Mouse (Mus musculus) liver, embryonic 12.5 days (tissue): ENCODE results near the gene Ahctf1. TPM values are rescaled to one million over a fixed set of nuclear protein-coding genes. Genes with fewer than 3 reads are reported as not detected.
"Not testable (repeated sequence)": the region's sequence is repeated elsewhere in the genome, so short reads cannot be mapped to it uniquely, and the experiment has no call there.

Source experiments
- ATAC-seq: fragments of 200-750 bp; cut with Nextera tagmentation; 2 replicates; pipeline ENCODE4 v1.8.0; 2017; ENCODE audit warnings: moderate number of reproducible peaks, mild to moderate bottlenecking, moderate library complexity
- H3K27ac ChIP-seq: fragments of 300-500 bp; sonication (generic); 2 replicates; pipeline ENCODE4 v1.5.1; 2016; ENCODE audit warnings: mild to moderate bottlenecking
- H3K27me3 ChIP-seq: fragments of 300-500 bp; sonication (generic); replicated peaks from 2 replicates; pipeline ENCODE4 v1.6.1; 2016; ENCODE audit warnings: mild to moderate bottlenecking, moderate library complexity
- H3K36me3 ChIP-seq: fragments of 300-500 bp; sonication (generic); 2 replicates; pipeline ENCODE4 v1.6.1; 2016; ENCODE audit warnings: mild to moderate bottlenecking, moderate library complexity
- H3K4me1 ChIP-seq: fragments of 300-500 bp; sonication (generic); 2 replicates; pipeline ENCODE4 v1.6.1; 2016
- H3K4me2 ChIP-seq: fragments of 300-500 bp; sonication (generic); 2 replicates; pipeline ENCODE4 v1.6.1; 2016; ENCODE audit warnings: mild to moderate bottlenecking, moderate library complexity
- H3K4me3 ChIP-seq: fragments of 300-500 bp; sonication (generic); 2 replicates; pipeline ENCODE4 v1.5.1; 2016; ENCODE audit warnings: mild to moderate bottlenecking, moderate library complexity
- H3K9ac ChIP-seq: fragments of 300-500 bp; sonication (generic); 2 replicates; pipeline ENCODE4 v1.6.1; 2016; ENCODE audit warnings: mild to moderate bottlenecking, moderate library complexity
- H3K9me3 ChIP-seq: fragments of 300-500 bp; sonication (generic); replicated peaks from 2 replicates; pipeline ENCODE4 v1.6.1; 2016; ENCODE audit warnings: mild to moderate bottlenecking, moderate library complexity
- WGBS: fragments of 180-500 bp; shearing (Covaris S2); methylation state at CpG from one replicate; pipeline ENCODE4 v1.1.7; 2016; ENCODE audit not compliant: insufficient replicate concordance; 5-methylcytosine and 5-hydroxymethylcytosine counted together
- polyA plus RNA-seq: library from polyadenylated mRNA; unstranded; fragments of >200 nt; fragmentation: Nextera tagmentation; extraction: Ambion mirVana; gene quantifications from 2 replicates; pipeline ENCODE4 v1.2.1, GENCODE M21; 2016

Gene Ahctf1
- polyA plus RNA-seq, 1 experiment from 2014 or later, result 35.4 TPM

- H3K4me2 ChIP-seq, result no peak overlapping the region
- no peak overlapping the region for H3K4me3 ChIP-seq
- no peak for ATAC-seq
- H3K4me1 ChIP-seq, result peaks cover 14% of the 10 kb centered on the region
- H3K9me3 ChIP-seq, result no peaks in the 10 kb centered on the region; the same call in 1 of the 2 replicates
- no peak overlapping the region for H3K9ac ChIP-seq
- no peak overlapping the region for H3K27ac ChIP-seq
- H3K36me3 ChIP-seq, result no peaks in the 10 kb centered on the region
- 39% methylated on average over 4 of the region's 4 CpGs for WGBS
- H3K27me3 ChIP-seq, result no peaks in the 10 kb centered on the region
Measured at GRCm38 (mm10) chr1:179828900-179829299, 25.4 kb upstream of the Ahctf1 start.

- Histone ChIP-seq H3K27ac (no peak overlapping the region), H3K36me3 (no peaks in the 10 kb centered on the region), H3K4me1 (peaks cover 14% of the 10 kb centered on the region), H3K9ac (no peak overlapping the region), H3K4me3 (no peak overlapping the region), H3K4me2 (no peak overlapping the region), H3K9me3 (no peaks in the 10 kb centered on the region; the same call in 1 of the 2 replicates), H3K27me3 (no peaks in the 10 kb centered on the region)
- ATAC-seq, result no peak
- 80% methylated on average over 5 of the region's 5 CpGs for WGBS
Measured at GRCm38 (mm10) chr1:179828051-179828450, 24.6 kb upstream of the Ahctf1 start.

GRCm38 (mm10) chr1:179824549-179824948 lies 21.1 kb upstream of the Ahctf1 start:
- Histone ChIP-seq H3K9me3 (peaks cover 4% of the 10 kb centered on the region; the same call in 1 of the 2 replicates), H3K9ac (no peak overlapping the region), H3K36me3 (no peaks in the 10 kb centered on the region; the same call in 1 of the 2 replicates), H3K4me2 (no peak overlapping the region), H3K4me3 (no peak overlapping the region), H3K27ac (no peak overlapping the region), H3K27me3 (no peaks in the 10 kb centered on the region), H3K4me1 (peaks cover 7% of the 10 kb centered on the region)
- WGBS, result 62% methylated on average over 5 of the region's 5 CpGs
- no peak for ATAC-seq

GRCm38 (mm10) chr1:179818490-179819278 lies 15.2 kb upstream of the Ahctf1 start:
- Histone ChIP-seq H3K4me3 (0 out of 2 replicates have a peak overlapping the region, but pooled peaks have one; percentile 15), H3K4me1 (peaks cover 19% of the 10 kb centered on the region), H3K4me2 (peak overlapping the region; percentile 47)
- WGBS, result 35% methylated on average over 11 of the region's 11 CpGs
- H3K36me3 ChIP-seq, H3K27me3 ChIP-seq, H3K9ac ChIP-seq, H3K9me3 ChIP-seq, H3K27ac ChIP-seq, ATAC-seq: not testable (repeated sequence)

GRCm38 (mm10) chr1:179814616-179815015 lies 11.1 kb upstream of the Ahctf1 start:
- no peak for ATAC-seq
- Histone ChIP-seq H3K4me3 (no peak overlapping the region), H3K4me1 (peaks cover 40% of the 10 kb centered on the region), H3K4me2 (no peak overlapping the region), H3K27ac (no peak overlapping the region), H3K9ac (no peak overlapping the region), H3K9me3 (no peaks in the 10 kb centered on the region; the same call in 1 of the 2 replicates), H3K27me3 (no peaks in the 10 kb centered on the region), H3K36me3 (no peaks in the 10 kb centered on the region)
- 75% methylated on average over 2 of the region's 2 CpGs for WGBS

GRCm38 (mm10) chr1:179813385-179813784 lies 9.9 kb upstream of the Ahctf1 start:
- Histone ChIP-seq H3K4me3 (no peak overlapping the region), H3K27ac (peak overlapping the region; percentile 58; the same call in 1 of the 2 replicates), H3K4me1 (peaks cover 45% of the 10 kb centered on the region), H3K4me2 (0 out of 2 replicates have a peak overlapping the region, but pooled peaks have one; percentile 2), H3K9ac (no peak overlapping the region), H3K27me3 (no peaks in the 10 kb centered on the region), H3K9me3 (no peaks in the 10 kb centered on the region; the same call in 1 of the 2 replicates), H3K36me3 (no peaks in the 10 kb centered on the region)
- WGBS, result 7% methylated on average over 2 of the region's 2 CpGs
- peak; percentile 92 for ATAC-seq

- H3K4me3 ChIP-seq, result no peak overlapping the region
- H3K4me2 ChIP-seq, result 0 out of 2 replicates have a peak overlapping the region, but pooled peaks have one; percentile 20
- no peaks in the 10 kb centered on the region for H3K9me3 ChIP-seq
- H3K27me3 ChIP-seq, result no peaks in the 10 kb centered on the region
- H3K9ac ChIP-seq, result peak overlapping the region; percentile 15
- peak overlapping the region; percentile 72 for H3K27ac ChIP-seq
- 30% methylated on average over 3 of the region's 3 CpGs for WGBS
- ATAC-seq, result no peak
- H3K4me1 ChIP-seq, result peaks cover 73% of the 10 kb centered on the region
- H3K36me3 ChIP-seq, result no peaks in the 10 kb centered on the region
Measured at GRCm38 (mm10) chr1:179808300-179808699, 4.8 kb upstream of the Ahctf1 start.

- peak overlapping the region; percentile 17; the same call in 1 of the 2 replicates for H3K9ac ChIP-seq
- peak overlapping the region; percentile 72 for H3K27ac ChIP-seq
- peaks cover 64% of the 10 kb centered on the region for H3K4me1 ChIP-seq
- no peaks in the 10 kb centered on the region for H3K27me3 ChIP-seq
- 0 out of 2 replicates have a peak overlapping the region, but pooled peaks have one; percentile 5 for H3K4me2 ChIP-seq
- H3K36me3 ChIP-seq, result no peaks in the 10 kb centered on the region
- H3K4me3 ChIP-seq, result no peak overlapping the region
- no peak for ATAC-seq
- no peaks in the 10 kb centered on the region for H3K9me3 ChIP-seq
- WGBS, result 39% methylated on average over 4 of the region's 4 CpGs
Measured at GRCm38 (mm10) chr1:179807468-179807867, 4.0 kb upstream of the Ahctf1 start.

GRCm38 (mm10) chr1:179805751-179806150 lies 2.3 kb upstream of the Ahctf1 start:
- H3K27ac ChIP-seq, result peak overlapping the region; percentile 100
- H3K4me3 ChIP-seq, result no peak overlapping the region
- no peak for ATAC-seq
- no peak overlapping the region for H3K9ac ChIP-seq
- H3K4me1 ChIP-seq, result peaks cover 71% of the 10 kb centered on the region
- WGBS, result 71% methylated on average over 5 of the region's 5 CpGs
- peaks cover 5% of the 10 kb centered on the region; the same call in 1 of the 2 replicates for H3K36me3 ChIP-seq
- H3K9me3 ChIP-seq, result no peaks in the 10 kb centered on the region
- H3K27me3 ChIP-seq, result no peaks in the 10 kb centered on the region
- 0 out of 2 replicates have a peak overlapping the region, but pooled peaks have one; percentile 3 for H3K4me2 ChIP-seq

GRCm38 (mm10) chr1:179804140-179804881 lies 831 bp upstream of the Ahctf1 start:
- Histone ChIP-seq H3K4me3 (peak overlapping the region; percentile 89), H3K27ac (peak overlapping the region; percentile 100), H3K9me3 (no peaks in the 10 kb centered on the region), H3K36me3 (peaks cover 14% of the 10 kb centered on the region; the same call in 1 of the 2 replicates), H3K4me2 (peak overlapping the region; percentile 86), H3K27me3 (no peaks in the 10 kb centered on the region), H3K4me1 (peaks cover 80% of the 10 kb centered on the region), H3K9ac (peak overlapping the region; percentile 95)
- 10% methylated on average over 11 of the region's 11 CpGs for WGBS
- no peak for ATAC-seq

GRCm38 (mm10) chr1:179802610-179803512 lies 619 bp downstream of the Ahctf1 start, which contains the start of gene Gm10518:
TSS of gene Gm10518 (plus strand) at chr1:179803376.
- peak within 1 kb of the TSS; percentile 86 for H3K4me2 ChIP-seq
- peak within 1 kb of the TSS; percentile 89 for H3K4me3 ChIP-seq
- 2% methylated on average over 89 of the region's 94 CpGs for WGBS
- H3K4me1 ChIP-seq, result peaks cover 71% of the 10 kb centered on the region
- no peaks in the 10 kb centered on the region for H3K9me3 ChIP-seq
- H3K36me3 ChIP-seq, result peaks cover 28% of the 10 kb centered on the region
- no peaks in the 10 kb centered on the region for H3K27me3 ChIP-seq
- peak within 1 kb of the TSS; percentile 95 for H3K9ac ChIP-seq
- peak; percentile 71 for ATAC-seq
- peak within 1 kb of the TSS; percentile 100 for H3K27ac ChIP-seq
